Mouse (Mus musculus): ENCODE data around the gene Il17rb. TPM values are rescaled to one million over a fixed set of nuclear protein-coding genes. Genes with fewer than 3 reads are reported as not detected.

Gene Il17rb
- polyA plus RNA-seq, 1 experiment from 2014 or later: 27.9 TPM

- DNase-seq (ENCODE audit: low spot score): no peak
Observed at GRCm38 (mm10) chr14:29971446-29971845, 37.2 kb downstream of the Il17rb start.

- peak; percentile 98 for DNase-seq (ENCODE audit: low spot score)
Observed at GRCm38 (mm10) chr14:29968075-29968821, 40.4 kb downstream of the Il17rb start, which contains the start of gene Selenok. Gene Selenok (plus strand): TSS chr14:29968308.

DNA sequence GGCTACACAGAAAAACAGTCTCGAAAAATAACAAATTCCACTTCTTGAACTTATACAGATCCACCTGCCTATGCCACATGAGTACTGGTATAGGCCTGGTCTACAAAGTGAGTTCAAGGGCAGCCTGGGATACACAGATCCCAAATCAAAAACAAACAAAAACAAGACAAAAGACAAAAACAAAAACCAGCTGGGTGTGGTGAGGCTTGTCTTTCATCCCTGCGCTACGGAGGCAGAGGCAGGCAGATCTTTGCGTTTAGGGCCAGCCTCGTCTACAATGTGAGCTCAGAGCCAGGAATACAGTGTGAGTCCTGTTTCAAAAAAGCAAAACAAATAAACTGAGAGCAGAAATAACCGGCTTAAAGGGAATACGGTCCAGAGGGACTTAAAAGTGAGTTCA lies 41.1 kb downstream of the Il17rb start:
- no peak for DNase-seq (ENCODE audit: low spot score)

GRCm38 (mm10) chr14:29957393-29957792 lies 51.3 kb downstream of the Il17rb start:
- no peak for DNase-seq (ENCODE audit: low spot score)

DNA sequence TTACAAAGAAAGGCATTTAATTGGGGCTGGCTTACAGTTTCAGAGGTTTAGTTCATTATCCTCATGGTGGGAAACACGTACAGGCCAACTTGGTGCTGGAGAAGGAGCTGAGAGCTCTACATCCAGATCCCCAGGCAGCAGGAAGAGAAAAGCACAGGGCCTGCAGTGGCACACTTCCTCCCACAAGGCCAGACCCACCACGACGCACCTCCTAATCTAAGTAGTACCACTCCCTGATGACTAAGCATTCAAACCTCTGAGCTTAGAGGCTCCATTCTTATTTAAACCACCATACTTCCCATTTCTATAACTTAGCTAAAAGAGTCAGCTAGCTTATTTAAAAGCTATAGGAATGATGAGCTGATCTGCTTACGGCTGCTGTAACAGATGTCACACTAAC lies 57.9 kb downstream of the Il17rb start:
- DNase-seq (ENCODE audit: low spot score): no peak

DNA sequence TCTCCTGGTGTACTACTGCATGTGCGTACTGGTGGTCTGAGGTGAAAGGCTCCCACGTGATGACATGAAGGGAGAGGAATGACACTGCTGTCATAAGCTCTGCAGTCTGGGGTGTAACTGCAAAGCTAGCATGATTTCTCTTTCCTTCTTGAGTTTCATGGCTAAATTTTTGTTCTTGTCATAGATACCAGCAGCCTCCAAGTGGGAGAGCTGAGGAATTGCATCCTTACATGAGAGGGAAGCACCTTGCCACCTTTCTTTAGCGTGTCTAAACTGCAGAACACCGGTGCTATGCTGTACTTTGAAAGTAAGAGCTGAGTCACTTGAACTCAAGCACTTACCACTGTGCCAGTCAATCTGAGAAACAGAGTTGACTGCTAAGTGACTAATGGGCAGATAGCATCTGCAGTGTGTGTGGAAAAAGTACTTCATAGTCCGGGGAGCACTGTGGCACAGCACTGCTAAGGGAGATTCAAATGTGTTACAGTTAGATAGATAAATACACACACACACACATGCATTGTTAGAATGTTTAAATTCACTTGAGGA lies 61.9 kb downstream of the Il17rb start:
- no peak for DNase-seq (ENCODE audit: low spot score)

Small RNA genes within 50 kb of the gene (microRNA-seq; reads per million reads assigned to microRNA genes)
- gene Mir6947 (ENCODE audit: borderline number of aligned reads): not detected

Other genes with a start within 250 kb of the Il17rb start
- gene Selenok, start 40.6 kb downstream of the Il17rb start, polyA plus RNA-seq (2015; fragmentation: Nextera tagmentation; extraction: Ambion mirVana): 345 and 371 TPM in 2 replicates
- 53.9 and 58.7 TPM in 2 replicates for gene Actr8, start 30.6 kb downstream of the Il17rb start, polyA plus RNA-seq (2015; fragmentation: Nextera tagmentation; extraction: Ambion mirVana)
- 8.2 and 10.1 TPM in 2 replicates for gene Chdh, start 127 bp upstream of the Il17rb start, polyA plus RNA-seq (2015; fragmentation: Nextera tagmentation; extraction: Ambion mirVana)

All from thymus, postnatal 0 days (tissue).